Mouse (Mus musculus): ENCODE measurements around the gene Trex1. TPM values are rescaled to one million over a fixed set of nuclear protein-coding genes. Genes with fewer than 3 reads are reported as not detected.

The Trex1 gene
- polyA plus RNA-seq, 1 experiment = 10.0 TPM

DNA sequence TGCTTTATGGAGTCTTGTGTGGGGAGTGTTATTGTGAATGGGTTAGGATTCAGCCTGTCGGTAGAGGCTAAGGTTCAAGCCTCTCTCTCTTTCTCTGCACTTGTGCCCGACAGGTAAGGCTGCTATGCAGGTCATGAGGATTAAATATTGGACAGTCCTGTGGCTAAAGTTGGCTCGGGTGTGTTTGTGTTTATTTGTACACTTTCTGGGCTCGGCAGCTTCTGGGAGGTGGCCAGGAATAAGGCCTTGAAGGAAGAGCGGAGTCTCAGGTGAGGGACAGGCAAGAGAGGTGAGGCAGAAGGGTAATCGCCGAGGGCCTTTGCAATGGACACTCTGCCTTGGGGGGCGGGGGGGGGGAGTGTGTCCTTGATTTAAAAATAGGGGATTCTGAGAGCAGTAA is 19.3 kb downstream of the Trex1 start:
- Histone ChIP-seq H3ac (ENCODE audit: control insufficient read depth, insufficient read length) (no peak overlapping the region), H3K4me3 (no peak overlapping the region), H3K4me2 (ENCODE audit: low read depth) (peak overlapping the region; percentile 73), H3K27me3 (ENCODE audit: control insufficient read depth, insufficient read depth, insufficient read length) (no peaks in the 10 kb centered on the region), H3K36me3 (ENCODE audit: control insufficient read depth, insufficient read depth) (no peaks in the 10 kb centered on the region), H3K79me2 (ENCODE audit: control insufficient read depth, insufficient read depth) (peaks cover 16% of the 10 kb centered on the region)
- TF ChIP-seq E2F4 (IDR thresholded peaks at IDR 0.05; ENCODE audit: insufficient read depth) (no peak), POLR2AphosphoS2 (IDR thresholded peaks at IDR 0.05; ENCODE audit: insufficient read length, low read depth) (no peak), CEBPB (IDR thresholded peaks at IDR 0.05; ENCODE audit: insufficient read depth, poor library complexity, severe bottlenecking) (no peak), REST (IDR thresholded peaks at IDR 0.05; ENCODE audit: insufficient read depth, insufficient read length) (no peak), SRF (IDR thresholded peaks at IDR 0.05; ENCODE audit: control insufficient read depth, insufficient read length, low read depth) (no peak), MYOD1 (IDR thresholded peaks at IDR 0.05; ENCODE audit: control insufficient read depth in 1 of 3, insufficient read length in 2 of 3, low read depth in 2 of 3) (no peak), MYOG (IDR thresholded peaks at IDR 0.05; ENCODE audit: control insufficient read depth in 1 of 3, insufficient read depth in 1 of 3, insufficient read length in 2 of 3, low read depth in 2 of 3) (no peak), TCF12 (IDR thresholded peaks at IDR 0.05; ENCODE audit: insufficient read depth, poor library complexity, severe bottlenecking) (no peak), TCF3 (IDR thresholded peaks at IDR 0.05; ENCODE audit: insufficient read length, low read depth) (no peak), USF1 (IDR thresholded peaks at IDR 0.05; ENCODE audit: low read depth) (no peak), MAX (IDR thresholded peaks at IDR 0.05; ENCODE audit: low read depth) (no peak), POLR2A (IDR thresholded peaks at IDR 0.05; ENCODE audit: insufficient read length, low read depth) (no peak)

DNA sequence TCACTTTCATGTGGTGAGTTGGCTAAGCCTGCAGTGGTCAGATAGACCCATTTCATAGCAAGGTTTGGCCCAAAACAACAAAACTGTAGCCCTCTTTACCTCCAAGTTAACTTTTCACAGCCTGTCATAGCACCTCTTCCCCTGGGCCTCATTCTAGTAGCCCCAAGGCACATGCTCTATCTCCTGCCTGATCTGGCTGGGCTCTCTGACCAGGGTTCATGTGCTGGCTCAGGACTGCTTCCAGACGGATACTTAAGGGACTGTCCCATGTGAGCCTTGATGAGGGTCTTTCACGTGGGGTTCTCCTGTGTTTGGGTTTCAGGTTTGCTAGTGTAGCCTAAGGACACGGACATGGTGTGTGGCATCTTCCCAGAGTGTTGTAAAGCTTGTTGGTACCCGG is 19.9 kb downstream of the Trex1 start:
- peaks cover 16% of the 10 kb centered on the region for H3K79me2 ChIP-seq (ENCODE audit: control insufficient read depth, insufficient read depth)
- no peak overlapping the region for H3ac ChIP-seq (ENCODE audit: control insufficient read depth, insufficient read length)
- no peaks in the 10 kb centered on the region for H3K36me3 ChIP-seq (ENCODE audit: control insufficient read depth, insufficient read depth)
- TF ChIP-seq MYOD1 (IDR thresholded peaks at IDR 0.05; ENCODE audit: control insufficient read depth in 1 of 3, insufficient read length in 2 of 3, low read depth in 2 of 3) (no peak), CEBPB (IDR thresholded peaks at IDR 0.05; ENCODE audit: insufficient read depth, poor library complexity, severe bottlenecking) (no peak), POLR2A (IDR thresholded peaks at IDR 0.05; ENCODE audit: insufficient read length, low read depth) (no peak), SRF (IDR thresholded peaks at IDR 0.05; ENCODE audit: control insufficient read depth, insufficient read length, low read depth) (no peak), MAX (IDR thresholded peaks at IDR 0.05; ENCODE audit: low read depth) (no peak), USF1 (IDR thresholded peaks at IDR 0.05; ENCODE audit: low read depth) (no peak), TCF12 (IDR thresholded peaks at IDR 0.05; ENCODE audit: insufficient read depth, poor library complexity, severe bottlenecking) (no peak), E2F4 (IDR thresholded peaks at IDR 0.05; ENCODE audit: insufficient read depth) (no peak), REST (IDR thresholded peaks at IDR 0.05; ENCODE audit: insufficient read depth, insufficient read length) (no peak), TCF3 (IDR thresholded peaks at IDR 0.05; ENCODE audit: insufficient read length, low read depth) (no peak), POLR2AphosphoS2 (IDR thresholded peaks at IDR 0.05; ENCODE audit: insufficient read length, low read depth) (no peak), MYOG (IDR thresholded peaks at IDR 0.05; ENCODE audit: control insufficient read depth in 1 of 3, insufficient read depth in 1 of 3, insufficient read length in 2 of 3, low read depth in 2 of 3) (no peak)
- no peaks in the 10 kb centered on the region for H3K27me3 ChIP-seq (ENCODE audit: control insufficient read depth, insufficient read depth, insufficient read length)
- peak overlapping the region; percentile 79 for H3K4me3 ChIP-seq
- H3K4me2 ChIP-seq (ENCODE audit: low read depth) = peak overlapping the region; percentile 73

DNA sequence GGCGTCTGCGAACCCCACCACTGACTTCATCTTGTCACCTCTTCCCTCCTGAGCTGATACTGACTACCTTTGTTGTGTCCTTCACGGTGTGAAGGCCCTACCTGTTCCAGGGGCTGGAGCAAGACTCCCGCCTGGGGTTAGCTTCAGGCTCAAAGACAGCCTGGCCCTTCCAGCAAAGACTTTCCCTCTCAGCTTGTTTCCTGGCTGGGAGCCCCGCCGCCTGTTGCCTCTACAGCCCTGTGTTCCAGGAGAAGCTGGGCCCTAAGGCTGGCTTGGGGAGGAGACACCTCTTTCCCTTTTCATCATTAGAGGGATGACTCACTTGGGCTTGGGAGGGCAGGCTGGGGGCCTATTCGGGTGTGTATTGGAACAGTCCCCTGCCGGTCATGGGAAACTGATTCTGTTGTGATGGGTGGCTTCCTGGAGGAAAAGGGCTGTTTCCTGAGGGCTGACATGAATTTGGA is 20.6 kb downstream of the Trex1 start:
- no peak for TF ChIP-seq E2F4 (IDR thresholded peaks at IDR 0.05; ENCODE audit: insufficient read depth)
- TF ChIP-seq CEBPB (IDR thresholded peaks at IDR 0.05; ENCODE audit: insufficient read depth, poor library complexity, severe bottlenecking) = no peak
- no peak for TF ChIP-seq MYOD1 (IDR thresholded peaks at IDR 0.05; ENCODE audit: control insufficient read depth in 1 of 3, insufficient read length in 2 of 3, low read depth in 2 of 3)
- TF ChIP-seq MAX (IDR thresholded peaks at IDR 0.05; ENCODE audit: low read depth) = no peak
- TF ChIP-seq POLR2AphosphoS2 (IDR thresholded peaks at IDR 0.05; ENCODE audit: insufficient read length, low read depth) = no peak
- TF ChIP-seq POLR2A (IDR thresholded peaks at IDR 0.05; ENCODE audit: insufficient read length, low read depth) = peak; percentile 41
- no peak for TF ChIP-seq SRF (IDR thresholded peaks at IDR 0.05; ENCODE audit: control insufficient read depth, insufficient read length, low read depth)
- no peak for TF ChIP-seq TCF12 (IDR thresholded peaks at IDR 0.05; ENCODE audit: insufficient read depth, poor library complexity, severe bottlenecking)

DNA sequence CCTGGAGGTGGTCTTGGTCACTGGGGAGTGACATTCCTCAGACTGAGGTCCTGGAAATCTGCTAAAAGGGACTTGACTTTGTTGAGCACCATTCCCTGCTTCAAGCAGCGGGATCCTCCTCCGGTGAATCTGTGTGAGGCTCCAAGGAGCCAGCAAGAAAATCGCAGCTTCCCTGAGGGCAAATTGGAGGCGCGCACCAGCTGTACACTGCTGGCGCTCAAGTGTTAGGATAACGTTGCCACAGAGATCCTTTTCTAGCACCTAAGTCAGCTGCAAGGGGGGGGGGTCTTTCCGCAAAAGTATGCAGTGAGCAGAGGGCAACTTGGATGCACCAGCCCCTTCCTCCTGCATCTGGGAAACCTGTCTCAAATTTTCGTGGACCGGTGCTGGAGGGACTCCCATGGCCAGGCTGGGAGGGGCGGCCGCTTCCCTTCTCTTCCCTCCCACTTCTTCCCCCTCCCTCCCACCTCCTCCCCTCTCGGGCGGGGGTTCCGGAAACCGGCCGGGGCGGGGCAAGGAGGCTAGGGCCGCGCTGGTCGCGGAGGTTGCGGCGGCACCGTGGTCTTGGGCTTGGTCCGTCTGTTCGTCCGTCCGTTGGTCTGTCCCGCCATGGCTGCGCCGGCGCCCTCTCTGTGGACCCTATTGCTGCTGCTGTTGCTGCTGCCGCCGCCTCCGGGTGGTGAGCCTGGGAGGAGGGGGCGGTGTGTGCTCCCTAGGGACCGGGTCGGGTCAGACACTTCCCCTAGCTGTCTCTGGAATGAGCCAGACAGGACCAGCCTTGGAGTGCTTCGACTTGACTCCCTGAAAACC is 21.2 kb downstream of the Trex1 start, which contains the start of gene Shisa5:
Gene Shisa5, plus strand, starts transcription at position 480 of the 810 bp plus-strand sequence.
- Histone ChIP-seq H3ac (ENCODE audit: control insufficient read depth, insufficient read length) (peak within 1 kb of the TSS; percentile 76), H3K36me3 (ENCODE audit: control insufficient read depth, insufficient read depth) (no peaks in the 10 kb centered on the region), H3K79me2 (ENCODE audit: control insufficient read depth, insufficient read depth) (peaks cover 16% of the 10 kb centered on the region), H3K27me3 (ENCODE audit: control insufficient read depth, insufficient read depth, insufficient read length) (no peaks in the 10 kb centered on the region), H3K4me3 (peak within 1 kb of the TSS; percentile 79), H3K4me2 (ENCODE audit: low read depth) (peak within 1 kb of the TSS; percentile 97)
- TF ChIP-seq MAX (IDR thresholded peaks at IDR 0.05; ENCODE audit: low read depth) = no peak
- no peak for TF ChIP-seq REST (IDR thresholded peaks at IDR 0.05; ENCODE audit: insufficient read depth, insufficient read length)
- TF ChIP-seq TCF12 (IDR thresholded peaks at IDR 0.05; ENCODE audit: insufficient read depth, poor library complexity, severe bottlenecking) = no peak
- TF ChIP-seq MYOG (IDR thresholded peaks at IDR 0.05; ENCODE audit: control insufficient read depth in 1 of 3, insufficient read depth in 1 of 3, insufficient read length in 2 of 3, low read depth in 2 of 3) = no peak
- peak; percentile 99 for TF ChIP-seq POLR2AphosphoS2 (IDR thresholded peaks at IDR 0.05; ENCODE audit: insufficient read length, low read depth)
- no peak for TF ChIP-seq TCF3 (IDR thresholded peaks at IDR 0.05; ENCODE audit: insufficient read length, low read depth)
- peak; percentile 99 for TF ChIP-seq POLR2A (IDR thresholded peaks at IDR 0.05; ENCODE audit: insufficient read length, low read depth)
- no peak for TF ChIP-seq E2F4 (IDR thresholded peaks at IDR 0.05; ENCODE audit: insufficient read depth)
- no peak for TF ChIP-seq CEBPB (IDR thresholded peaks at IDR 0.05; ENCODE audit: insufficient read depth, poor library complexity, severe bottlenecking)
- peak in 1 of 3 experiments; percentile 43 for TF ChIP-seq MYOD1 (IDR thresholded peaks at IDR 0.05; ENCODE audit: control insufficient read depth in 1 of 3, insufficient read length in 2 of 3, low read depth in 2 of 3)
- no peak for TF ChIP-seq SRF (IDR thresholded peaks at IDR 0.05; ENCODE audit: control insufficient read depth, insufficient read length, low read depth)
- no peak for TF ChIP-seq USF1 (IDR thresholded peaks at IDR 0.05; ENCODE audit: low read depth)

More for the DNA sequence above, 20.6 kb downstream of the Trex1 start:
- Histone ChIP-seq H3K27me3 (ENCODE audit: control insufficient read depth, insufficient read depth, insufficient read length) (no peaks in the 10 kb centered on the region), H3K36me3 (ENCODE audit: control insufficient read depth, insufficient read depth) (no peaks in the 10 kb centered on the region), H3K79me2 (ENCODE audit: control insufficient read depth, insufficient read depth) (peaks cover 16% of the 10 kb centered on the region), H3K4me3 (peak overlapping the region; percentile 79), H3K4me2 (ENCODE audit: low read depth) (peak overlapping the region; percentile 73), H3ac (ENCODE audit: control insufficient read depth, insufficient read length) (peak overlapping the region; percentile 76)

All from myocyte (in vitro differentiated cells).